Mouse (Mus musculus) lung, postnatal 4 days (tissue): ENCODE results near the gene AC124502.3.
"Not testable (repeated sequence)": the region's sequence is repeated elsewhere in the genome, so short reads cannot be mapped to it uniquely, and the experiment has no call there.

Experiments
- DNase-seq, 2 experiments: peaks; one replicate each; pipeline ENCODE4 v3.0.0; 2021

Gene AC124502.3

DNA sequence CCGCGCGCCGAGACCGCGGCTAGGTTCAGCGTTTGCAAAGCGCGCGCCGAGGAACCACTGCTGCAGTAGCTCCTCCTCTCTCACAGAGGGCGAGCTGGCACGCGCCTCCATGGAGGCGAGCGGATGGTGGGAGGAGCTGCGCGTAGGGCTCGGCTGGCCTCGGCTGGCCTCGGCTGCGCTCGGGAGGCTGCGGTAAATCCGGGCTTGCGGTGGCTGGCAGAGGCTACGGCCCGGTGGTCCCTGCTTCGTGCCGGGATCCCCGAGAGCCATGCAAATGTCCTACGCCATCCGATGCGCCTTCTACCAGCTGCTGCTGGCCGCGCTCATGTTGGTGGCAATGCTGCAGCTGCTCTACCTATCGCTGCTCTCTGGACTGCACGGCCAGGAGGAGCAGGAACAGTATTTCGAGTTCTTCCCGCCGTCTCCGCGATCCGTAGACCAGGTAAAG lies at the start of gene AC124502.3, which contains the start of gene B4gat1:
TSS of gene AC124502.3 (plus strand) at position 183 of the 448 bp plus-strand sequence.
TSS of gene B4gat1 (plus strand) at position 118 of the 448 bp plus-strand sequence.
- peak; percentile 91 to 93 for DNase-seq

DNA sequence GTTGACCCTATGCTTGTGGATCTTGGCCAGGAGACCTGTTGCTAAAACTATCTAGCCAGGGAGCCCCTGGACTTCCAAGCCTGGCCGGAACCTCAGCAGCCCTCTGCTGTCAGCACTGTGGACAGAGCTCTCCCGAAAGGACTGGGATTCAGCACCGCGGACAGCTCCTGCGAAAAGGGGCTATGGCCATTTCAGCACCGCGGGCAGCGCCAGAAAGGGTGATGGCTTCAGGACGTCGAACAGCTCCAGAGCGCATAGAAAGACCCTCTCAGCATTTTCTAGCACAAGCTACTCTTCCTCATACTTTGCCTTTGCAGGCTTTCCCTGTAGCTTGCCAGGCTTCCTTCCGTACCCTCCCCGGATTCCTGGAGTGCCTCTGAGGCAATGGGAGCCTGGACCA lies 49.7 kb upstream of the AC124502.3 start:
- DNase-seq: peak; percentile 89 to 94

DNA sequence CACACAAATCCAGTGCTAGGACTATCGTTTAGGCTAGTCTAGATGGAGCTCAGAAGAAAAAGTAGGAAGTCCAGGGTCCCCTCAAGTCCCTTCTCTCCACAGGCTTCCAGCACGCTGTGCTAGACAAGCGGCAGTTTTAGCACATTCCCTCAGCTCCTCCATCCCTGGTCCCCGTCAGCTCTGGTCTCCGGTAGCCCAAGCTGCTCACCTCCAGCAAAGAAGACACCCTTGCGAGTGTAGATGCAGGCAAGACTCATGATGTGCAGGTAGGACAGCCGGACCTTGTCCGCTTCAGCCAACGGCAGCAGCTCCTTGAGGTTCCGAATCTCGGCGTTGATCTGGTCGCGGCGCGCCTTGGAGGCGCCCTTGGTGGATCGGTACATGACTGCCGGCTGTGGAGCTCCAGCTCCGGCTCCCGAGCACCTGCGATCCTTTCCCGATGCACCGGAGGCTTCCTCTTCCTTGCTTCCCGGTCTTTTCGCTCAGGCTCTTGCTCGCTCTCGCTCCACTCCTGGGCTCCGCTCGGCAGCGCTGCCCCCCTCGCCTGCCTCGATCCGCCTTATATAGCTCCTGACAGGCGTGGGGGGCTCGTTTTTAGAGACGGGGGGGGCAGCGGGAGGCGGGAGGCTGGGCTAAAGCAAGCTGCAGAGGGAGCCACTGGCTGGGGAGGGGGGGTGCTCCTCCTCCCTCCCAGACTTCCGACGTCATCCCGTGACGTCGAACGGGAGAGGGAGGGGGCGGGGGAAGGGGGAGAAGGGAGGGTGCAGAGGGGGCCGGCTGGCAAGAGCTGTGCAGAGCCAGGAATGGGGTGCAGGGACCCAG lies 49.0 kb upstream of the AC124502.3 start:
- DNase-seq: no peak

DNA sequence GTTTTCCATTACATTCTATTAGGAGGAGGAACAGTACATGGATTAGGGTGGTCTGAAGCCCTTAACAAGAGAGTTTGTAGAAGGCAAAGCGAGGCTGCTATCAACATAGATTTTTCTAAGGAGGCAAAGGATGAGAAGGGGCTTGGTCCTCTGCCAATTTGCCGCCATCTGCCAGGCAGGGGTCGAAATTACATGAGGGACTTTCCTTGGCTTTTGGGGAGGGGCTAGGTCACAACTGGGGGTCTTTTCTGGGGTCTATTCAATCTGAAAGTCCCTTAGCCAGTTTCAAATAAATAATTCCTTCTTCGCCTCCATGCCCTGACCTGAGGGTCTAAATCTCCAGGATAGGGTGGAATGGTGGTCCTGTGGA lies 48.5 kb upstream of the AC124502.3 start, which contains the start of gene Npas4:
TSS of gene Npas4 (minus strand) at position 61 of the 370 bp plus-strand sequence.
- no peak for DNase-seq

DNA sequence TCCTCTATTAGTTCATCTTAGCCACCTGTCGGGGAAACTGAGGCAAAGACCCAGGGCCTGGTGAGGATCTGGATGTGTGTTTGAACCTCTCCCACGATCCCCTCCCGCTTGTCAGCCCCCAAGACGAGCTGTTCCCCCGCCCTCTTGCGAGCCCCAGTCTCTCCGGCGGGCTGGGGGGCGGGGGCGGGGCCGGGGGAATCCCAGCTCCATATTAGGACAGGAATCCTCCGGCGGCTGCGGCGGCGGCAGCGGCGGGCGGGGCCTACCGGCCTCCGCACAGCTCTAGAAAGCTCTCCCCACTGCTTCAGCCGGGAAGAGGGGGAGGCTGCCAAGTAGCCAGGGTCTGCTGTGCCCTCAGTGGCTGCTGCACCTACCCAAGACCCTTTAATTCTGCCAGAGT lies 48.0 kb upstream of the AC124502.3 start:
- DNase-seq: no peak

DNA sequence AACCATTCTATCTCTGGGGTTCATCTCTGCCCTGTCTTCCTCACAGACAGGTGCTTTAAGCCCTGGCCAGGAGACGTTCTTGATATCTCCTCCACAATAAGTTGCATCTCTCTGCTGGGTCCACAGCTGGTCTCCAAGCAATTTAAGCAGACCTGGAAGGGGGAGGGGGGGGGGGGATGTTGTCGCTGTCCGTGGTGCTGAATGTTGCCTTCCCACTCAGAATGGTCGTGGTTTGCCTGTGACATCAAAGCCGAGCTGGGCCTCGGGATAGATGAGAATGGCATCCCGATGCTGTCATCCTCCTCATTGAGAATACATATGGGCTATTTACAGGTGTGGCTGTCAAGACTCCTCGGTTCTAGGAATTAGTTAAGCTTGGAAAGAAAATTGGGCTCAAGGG lies 46.3 kb upstream of the AC124502.3 start:
- no peak for DNase-seq

DNA sequence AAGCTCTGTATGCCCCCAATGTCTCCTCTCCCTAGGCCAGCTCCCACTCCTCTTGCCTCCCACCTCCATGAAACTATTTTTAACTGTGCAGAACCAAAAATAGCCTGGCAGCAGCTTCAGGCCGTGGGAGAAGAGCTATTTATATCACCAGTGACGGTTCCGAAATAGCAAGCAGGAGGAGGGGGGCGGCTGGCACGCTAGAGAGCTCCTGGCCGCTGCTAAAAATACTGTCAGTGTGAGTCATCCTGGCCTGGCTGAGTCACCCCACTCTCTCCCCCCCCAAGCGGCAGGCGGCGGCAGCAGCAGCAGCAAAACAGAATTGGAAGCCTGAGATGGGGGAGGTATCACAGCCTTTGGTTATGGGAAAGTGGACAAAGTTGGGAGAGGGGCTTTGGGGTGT lies 45.8 kb upstream of the AC124502.3 start:
- DNase-seq: peak; percentile 52 to 74

DNA sequence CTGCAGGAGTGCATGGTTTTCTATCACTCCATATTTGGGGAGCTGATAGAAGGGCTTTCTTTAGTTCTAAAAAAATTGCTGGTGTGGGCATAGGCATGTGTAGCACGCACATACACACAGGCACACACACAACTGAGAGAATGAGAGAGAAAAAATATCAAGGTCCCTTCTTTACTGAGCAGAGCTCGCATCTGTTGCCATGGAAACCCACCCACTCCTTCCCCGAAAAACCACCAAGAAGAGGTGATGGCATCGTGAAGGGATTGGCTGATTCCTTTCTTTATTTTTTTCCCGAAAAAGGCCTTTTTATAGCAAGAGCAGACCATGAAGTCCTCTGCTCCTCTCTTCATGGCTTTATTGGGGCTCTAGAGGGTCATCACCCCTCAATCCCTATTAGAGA lies 44.6 kb upstream of the AC124502.3 start:
- no peak for DNase-seq

DNA sequence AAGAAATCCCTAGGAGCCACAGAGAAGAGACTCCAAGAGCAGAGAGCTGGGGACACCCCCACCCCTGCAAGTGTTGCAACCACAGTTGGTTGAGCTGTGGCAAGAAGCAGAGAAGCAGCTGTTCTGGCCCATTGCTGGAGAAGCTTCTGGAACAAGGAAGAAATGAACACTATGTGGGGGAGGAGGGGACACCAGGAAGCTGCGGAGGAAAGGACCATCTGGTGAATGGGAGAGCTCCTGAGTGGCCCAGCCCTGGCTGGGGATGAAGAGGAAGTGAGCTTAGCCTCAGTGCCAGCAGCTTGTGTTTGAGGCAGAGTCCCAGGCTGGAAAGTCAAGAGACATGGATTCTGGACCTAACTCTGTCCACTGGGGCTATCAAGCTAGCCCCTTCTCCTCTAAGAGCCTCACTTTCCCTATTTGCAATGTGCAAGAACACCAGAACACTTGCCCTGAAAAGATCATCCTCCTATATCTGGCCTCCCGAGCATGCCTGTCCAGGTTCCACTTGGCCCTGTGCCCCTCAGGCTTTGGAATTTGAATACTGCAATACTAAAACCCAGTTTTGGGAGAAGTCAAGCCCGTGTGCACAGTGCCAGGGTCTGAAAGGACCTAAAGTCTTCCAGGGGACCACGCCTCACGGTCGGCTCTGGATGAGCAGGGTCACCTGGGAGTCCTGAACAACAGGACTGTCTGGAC lies 39.1 kb upstream of the AC124502.3 start:
- DNase-seq: no peak

DNA sequence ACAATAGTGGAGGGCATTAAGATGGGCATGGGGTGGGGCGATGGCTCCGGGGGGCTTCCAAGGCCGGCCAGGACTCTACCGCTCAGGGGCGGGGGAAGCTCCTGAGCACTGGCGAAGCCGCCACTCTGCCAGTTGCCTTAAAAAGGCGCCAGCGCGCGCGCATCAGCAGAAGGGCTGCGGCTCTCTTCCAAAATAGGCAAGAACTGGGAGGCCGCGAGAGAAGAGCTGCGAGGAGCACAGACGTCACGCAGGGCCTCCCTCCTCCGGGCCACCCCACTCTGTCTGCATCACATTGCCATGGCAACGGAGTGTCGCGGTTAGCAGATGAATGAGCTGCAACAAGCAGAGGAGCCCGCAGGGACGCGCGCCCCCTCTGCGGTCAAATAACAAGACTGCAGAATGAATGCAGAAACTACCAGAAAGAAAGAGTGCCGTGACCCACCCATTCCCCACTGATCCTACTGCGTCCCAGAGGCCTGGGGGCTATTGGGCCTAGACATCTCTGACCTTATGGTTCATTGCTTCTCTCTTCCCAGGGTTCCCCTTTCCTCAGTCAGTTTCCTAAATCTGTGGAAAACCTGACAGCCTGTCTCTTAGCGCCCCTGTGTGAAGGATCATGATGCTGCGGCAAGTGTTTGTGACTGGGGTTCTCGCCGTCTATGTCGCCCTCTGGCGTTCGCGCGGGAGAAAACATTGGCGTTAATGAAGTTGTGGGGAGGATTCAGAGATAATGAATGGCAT lies 36.9 kb upstream of the AC124502.3 start:
- DNase-seq: peak; percentile 79 to 86

DNA sequence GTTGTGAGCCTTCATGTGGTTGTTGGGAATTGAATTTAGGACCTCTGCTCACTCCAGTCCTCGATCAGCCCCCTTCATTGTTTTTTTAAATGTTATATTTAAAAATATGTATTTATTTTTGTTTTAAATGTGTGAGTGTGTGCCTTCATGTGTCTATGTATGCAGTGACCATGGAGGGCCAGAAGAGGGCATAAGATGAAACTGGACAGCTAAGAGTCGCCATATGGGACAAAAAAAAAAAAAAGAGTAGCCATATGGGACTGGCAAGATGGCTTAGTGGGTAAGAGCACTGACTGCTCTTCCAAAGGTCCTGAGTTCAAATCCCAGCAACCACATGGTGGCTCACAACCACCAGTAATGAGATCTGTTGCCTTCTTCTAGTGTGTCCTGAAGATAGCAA lies 35.0 kb upstream of the AC124502.3 start:
- not testable (repeated sequence) for DNase-seq

DNA sequence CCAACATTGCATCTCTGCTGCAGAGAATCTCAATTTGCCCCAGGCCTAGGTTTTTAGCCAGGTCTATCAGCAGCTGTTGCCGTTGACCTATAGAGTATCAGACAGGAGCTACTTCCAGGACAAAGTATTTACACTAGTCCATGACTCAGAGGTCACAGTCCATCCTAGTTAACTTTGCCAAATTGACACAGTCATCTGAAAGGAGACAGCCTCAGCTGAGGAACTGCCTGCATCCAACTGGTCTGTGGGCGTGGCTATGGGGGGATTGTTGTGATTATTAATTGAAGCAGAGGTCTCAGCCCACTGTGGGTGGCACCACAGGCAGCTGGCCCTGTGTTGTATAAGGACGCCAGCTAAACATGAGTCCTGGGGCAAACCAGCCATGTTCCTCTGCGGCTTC lies 33.8 kb upstream of the AC124502.3 start:
- no peak for DNase-seq

DNA sequence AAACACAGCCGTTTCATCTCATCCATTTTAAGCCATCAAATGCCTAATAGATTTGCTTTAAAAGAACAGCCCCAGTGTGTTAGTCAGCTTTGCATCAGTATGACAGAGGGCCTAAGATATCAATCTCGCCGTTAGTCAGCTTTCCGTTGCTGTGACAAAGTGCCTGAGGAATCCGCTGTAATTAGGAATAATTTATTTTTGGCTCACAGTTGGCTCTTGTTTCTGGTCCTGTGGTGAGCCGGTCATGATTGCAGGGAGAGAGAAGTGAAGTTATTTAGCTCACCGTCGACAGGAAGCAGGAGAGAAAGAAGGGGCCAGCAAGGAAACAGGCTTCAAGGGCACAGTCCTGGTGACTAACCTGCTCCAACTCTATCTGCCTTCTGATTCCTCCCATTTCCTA lies 25.6 kb upstream of the AC124502.3 start:
- DNase-seq: no peak

DNA sequence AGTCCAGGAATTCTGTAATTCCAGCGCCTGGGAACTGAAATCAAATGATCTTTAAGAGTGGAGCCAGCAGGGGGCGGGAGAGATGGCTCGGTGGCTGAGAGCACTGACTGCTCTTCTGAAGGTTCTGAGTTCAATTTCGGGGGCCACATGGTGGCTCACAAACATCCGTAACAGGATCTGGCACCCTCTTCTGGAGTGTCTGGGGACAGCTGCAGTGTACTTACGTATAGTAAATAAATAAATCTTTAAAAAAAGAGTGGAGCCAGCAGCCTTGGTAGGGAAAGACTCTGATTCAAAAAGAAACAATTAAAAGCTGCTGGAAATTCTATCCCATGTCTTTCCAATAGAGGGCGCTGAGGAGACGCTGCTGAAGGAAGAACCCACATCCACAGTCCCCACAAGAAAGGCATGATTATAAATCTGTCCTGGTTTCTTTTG lies 23.7 kb upstream of the AC124502.3 start:
- peak in 1 of 2 experiments; percentile 51 for DNase-seq

DNA sequence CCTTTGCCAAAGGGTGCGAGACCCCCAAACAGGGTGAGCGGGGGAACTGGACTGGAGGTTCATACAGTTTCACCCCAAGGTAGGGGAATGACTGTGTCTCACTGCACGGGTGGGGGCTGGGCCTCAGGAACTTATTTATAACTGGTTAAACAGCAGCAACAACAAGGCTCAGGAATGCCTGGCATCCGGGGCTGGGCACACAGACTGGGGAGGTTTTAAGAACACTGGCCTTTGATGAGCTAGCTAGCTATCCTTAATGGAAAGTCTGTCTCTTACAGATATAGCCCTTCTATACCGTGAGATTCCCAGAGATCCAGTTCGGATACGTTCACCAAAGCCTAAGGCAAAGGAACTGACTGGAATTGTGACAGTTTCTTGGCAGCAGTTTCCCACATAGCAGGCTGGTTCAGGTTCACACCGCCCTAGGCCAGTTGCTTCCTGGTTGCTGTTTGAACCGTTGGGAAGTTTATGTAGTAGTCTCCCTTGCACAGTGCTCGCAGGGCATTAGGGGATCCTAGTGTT lies 22.4 kb upstream of the AC124502.3 start:
- DNase-seq: peak; percentile 23 to 63

DNA sequence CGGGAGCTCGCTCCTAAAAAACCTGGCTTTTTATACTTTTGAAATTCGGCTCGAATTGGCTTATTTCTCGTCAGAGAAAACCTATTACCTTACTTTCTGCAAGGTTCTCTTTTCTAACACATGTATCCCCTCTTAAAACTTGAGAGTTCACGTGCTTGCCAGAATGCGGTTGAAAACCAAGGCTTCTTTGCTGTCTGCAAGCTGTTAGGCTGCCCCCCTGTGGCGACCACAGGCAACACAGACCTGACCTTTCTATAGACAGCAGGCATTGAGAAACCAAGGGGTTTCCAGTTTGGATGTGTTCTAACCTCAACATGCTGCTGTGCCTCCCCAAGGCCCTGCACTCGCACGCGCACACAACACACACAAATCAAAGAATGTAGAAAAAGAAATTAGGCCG lies 21.9 kb upstream of the AC124502.3 start:
- DNase-seq: peak; percentile 75 to 85

DNA sequence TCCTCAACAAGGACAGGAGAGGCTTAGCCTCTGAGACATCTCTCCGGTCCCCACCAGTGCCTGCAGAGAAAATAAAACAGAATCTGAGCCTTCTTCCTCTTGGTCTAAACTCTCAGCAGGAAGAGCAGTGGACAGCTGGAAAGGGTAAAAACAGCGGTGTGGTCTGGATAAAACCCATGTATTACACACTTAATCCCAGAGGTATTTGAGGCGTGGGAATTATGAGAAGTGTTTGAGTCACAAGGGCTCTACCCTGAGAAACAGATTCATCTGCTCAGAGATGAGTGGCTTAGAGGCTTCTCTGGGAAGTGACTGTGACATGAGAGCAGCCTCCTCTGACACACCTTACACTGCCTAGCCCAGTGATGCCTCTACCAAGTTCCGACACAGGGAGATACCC lies 21.1 kb upstream of the AC124502.3 start:
- DNase-seq: no peak

DNA sequence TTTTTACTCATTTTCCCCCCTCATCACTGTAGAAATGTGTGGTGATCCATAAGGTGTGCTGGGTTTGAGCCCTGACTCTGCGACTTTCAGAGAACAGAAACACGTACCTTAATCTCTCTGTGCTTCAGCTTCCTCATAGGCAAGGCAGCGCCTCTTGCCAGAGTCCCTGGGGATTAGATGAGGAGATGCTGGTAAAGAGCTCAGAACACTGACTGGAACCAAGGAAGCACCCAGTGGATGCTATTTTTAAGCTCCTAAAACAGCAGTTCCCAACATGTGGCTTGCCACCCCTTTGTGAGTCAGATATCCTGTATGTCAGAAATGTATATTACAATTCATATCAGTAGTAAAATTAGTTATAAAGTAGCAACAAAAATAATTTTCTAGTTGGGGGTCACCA lies 20.5 kb upstream of the AC124502.3 start:
- no peak for DNase-seq

DNA sequence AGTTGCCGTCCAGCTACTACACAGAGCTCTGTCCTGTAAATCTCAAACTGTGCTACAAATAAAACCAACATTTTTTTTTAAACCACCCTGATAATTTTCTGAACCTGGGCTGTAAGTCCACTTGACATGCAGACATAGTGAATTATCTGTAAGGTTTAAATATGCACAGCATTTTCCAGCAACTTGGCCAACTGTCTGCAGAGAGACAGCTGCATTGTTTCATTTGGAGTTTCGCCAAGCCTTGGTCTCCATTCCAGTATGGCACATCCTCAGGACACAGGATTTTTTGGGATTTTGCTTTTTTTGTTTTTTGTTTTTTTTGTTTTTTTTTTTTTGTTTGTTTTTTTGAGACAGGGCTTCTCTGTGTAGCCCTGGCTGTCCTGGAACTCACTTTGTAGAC lies 17.3 kb upstream of the AC124502.3 start:
- no peak for DNase-seq

DNA sequence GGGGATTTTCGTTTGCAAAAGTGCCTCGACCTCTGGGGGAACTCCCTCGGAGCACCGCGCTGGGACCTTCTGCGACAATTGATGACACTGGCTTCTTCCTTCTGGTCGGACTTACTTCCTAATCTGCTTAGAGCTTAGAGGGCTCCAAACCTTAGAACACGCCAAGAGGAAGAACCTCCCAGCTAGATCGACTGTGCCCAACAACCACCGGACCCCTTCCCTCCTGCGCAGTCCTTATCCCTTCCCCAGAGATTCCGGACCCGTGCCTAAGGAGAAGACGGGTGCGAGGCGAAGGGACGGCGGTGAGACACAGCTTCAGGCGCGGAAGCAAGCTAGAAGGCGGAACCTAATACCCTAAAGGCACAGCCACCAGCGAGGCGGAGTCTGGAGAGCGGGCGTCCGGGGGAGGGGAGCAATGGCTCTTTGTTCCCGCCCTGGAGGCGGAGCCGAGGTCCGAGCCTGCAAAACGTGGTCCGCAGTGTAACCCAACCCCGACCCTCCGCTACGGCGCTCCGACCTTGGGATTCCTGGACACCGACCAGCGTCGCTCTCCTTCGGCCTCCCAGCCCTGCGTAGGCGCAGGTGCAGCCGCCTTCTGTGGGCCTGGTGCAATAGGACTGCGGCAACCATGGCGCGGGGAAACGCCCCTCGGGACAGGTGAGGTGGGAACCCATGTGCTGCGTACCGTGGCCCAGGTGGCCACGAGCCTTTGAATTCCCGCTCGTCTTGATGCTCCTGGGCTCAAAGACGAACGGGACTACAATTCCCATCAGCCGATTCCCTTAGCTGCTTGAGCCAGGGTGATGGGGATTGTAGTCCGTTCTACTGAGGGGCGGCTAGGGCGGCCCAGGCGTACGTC lies 14.8 kb upstream of the AC124502.3 start, which contains the start of gene Slc29a2:
TSS of gene Slc29a2 (plus strand) at position 240 of the 859 bp plus-strand sequence.
- peak; percentile 93 to 94 for DNase-seq

DNA sequence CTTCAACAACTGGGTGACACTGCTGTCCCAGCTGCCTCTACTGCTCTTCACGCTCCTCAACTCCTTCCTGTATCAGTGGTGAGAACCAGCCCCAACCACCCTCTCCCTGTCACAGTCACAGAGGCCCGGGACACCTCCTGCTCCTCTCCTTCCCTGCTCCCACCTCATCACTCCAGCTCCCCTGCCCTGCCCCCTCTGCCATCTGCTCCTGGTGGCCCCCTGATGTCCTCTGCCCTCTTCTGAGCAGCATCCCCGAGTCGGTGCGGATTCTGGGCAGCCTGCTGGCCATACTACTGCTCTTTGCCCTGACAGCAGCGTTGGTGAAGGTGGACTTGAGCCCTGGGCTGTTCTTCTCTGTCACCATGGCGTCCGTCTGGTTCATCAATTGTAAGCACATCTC lies 12.6 kb upstream of the AC124502.3 start:
- no peak for DNase-seq

DNA sequence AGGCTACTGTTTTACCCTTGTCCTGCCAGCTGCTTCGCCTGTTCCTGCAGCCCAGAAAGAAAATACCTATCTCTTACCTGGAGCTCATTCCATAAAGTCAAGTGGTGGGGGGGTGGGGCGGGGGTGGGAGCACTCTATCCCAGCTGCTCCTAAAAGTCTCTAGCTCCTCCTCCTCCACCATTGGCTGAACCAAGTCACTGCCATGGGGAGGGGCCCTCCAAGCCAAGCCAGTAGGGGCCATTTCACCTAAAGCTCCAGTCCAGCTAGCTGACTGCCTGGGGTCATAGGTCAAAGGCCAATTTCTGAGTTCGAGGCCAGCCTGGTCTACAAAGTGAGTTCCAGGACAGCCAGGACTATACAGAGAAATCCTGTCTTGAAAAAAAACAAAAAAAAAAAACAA lies 6.0 kb upstream of the AC124502.3 start:
- no peak for DNase-seq
